Mouse (Mus musculus) liver, postnatal 0 days (tissue): ENCODE measurements at regions not wholly inside any gene's neighbourhood (a gene's known extent, or its start where the extent isn't known, plus 50 kb on each side); places are given as distances from the start of the nearest gene placed in this dataset.

Experiments
- CTCF ChIP-seq: sonication (generic); IDR thresholded peaks from 2 replicates; pipeline ENCODE4 v1.5.1; 2016; ENCODE audit warnings: antibody characterized with exemption, low read depth
- EP300 ChIP-seq: IDR thresholded peaks from 2 replicates; pipeline ENCODE4 v1.6.1; 2016; ENCODE audit warnings: antibody characterized with exemption, low read depth, mild to moderate bottlenecking

- TF ChIP-seq CTCF = no peak
- no peak for TF ChIP-seq EP300
Measured at GRCm38 (mm10) chr3:21984807-21985206, 91.6 kb upstream of the Tbl1xr1 start.
